Mouse (Mus musculus): ENCODE measurements around the gene Sema3d. TPM values are rescaled to one million over a fixed set of nuclear protein-coding genes. Genes with fewer than 3 reads are reported as not detected.

Sema3d gene
- total and polyA plus RNA-seq, 3 experiments, result 0.11 to 0.15 TPM; not detected in 1

GRCm38 (mm10) chr5:12515283-12515682 is 132.1 kb downstream of the Sema3d start:
- Histone ChIP-seq H3K36me3 (replicated peaks) (no peaks in the 10 kb centered on the region), H3K4me1 (ENCODE audit: insufficient read depth, low read depth, low read length) (no peaks in the 10 kb centered on the region), H3K4me3 (ENCODE audit: low read depth, low read length) (no peak overlapping the region), H3K9me3 (replicated peaks) (no peaks in the 10 kb centered on the region), H3K27me3 (ENCODE audit: insufficient read depth, low read length) (no peaks in the 10 kb centered on the region)
- ATAC-seq (ENCODE audit: extremely low read depth, insufficient number of reproducible peaks, low FRiP score, poor library complexity, severe bottlenecking) (no peak), DNase-seq (ENCODE audit: low spot score) (no peak)
- TF ChIP-seq TAL1 (conservative IDR thresholded peaks at IDR 0.05; ENCODE audit: low read depth, low read length) (no peak), POLR2AphosphoS5 (IDR thresholded peaks at IDR 0.05; ENCODE audit: insufficient replicate concordance, low read depth, low read length) (no peak), CTCF (IDR thresholded peaks at IDR 0.05; ENCODE audit: low read depth, low read length) (no peak), GATA1 (IDR thresholded peaks at IDR 0.05; ENCODE audit: borderline replicate concordance, low read length) (no peak), GATA2 (IDR thresholded peaks at IDR 0.05; ENCODE audit: borderline replicate concordance, low read depth, low read length) (no peak)

- TF ChIP-seq GATA1 (IDR thresholded peaks at IDR 0.05; ENCODE audit: borderline replicate concordance, low read length), result no peak
- TF ChIP-seq TAL1 (conservative IDR thresholded peaks at IDR 0.05; ENCODE audit: low read depth, low read length), result no peak
- TF ChIP-seq CTCF (IDR thresholded peaks at IDR 0.05; ENCODE audit: low read depth, low read length), result no peak
- no peak for TF ChIP-seq GATA2 (IDR thresholded peaks at IDR 0.05; ENCODE audit: borderline replicate concordance, low read depth, low read length)
- no peak for TF ChIP-seq POLR2AphosphoS5 (IDR thresholded peaks at IDR 0.05; ENCODE audit: insufficient replicate concordance, low read depth, low read length)
- Histone ChIP-seq H3K27me3 (ENCODE audit: insufficient read depth, low read length) (no peaks in the 10 kb centered on the region), H3K36me3 (replicated peaks) (no peaks in the 10 kb centered on the region), H3K9me3 (replicated peaks) (no peaks in the 10 kb centered on the region), H3K4me3 (ENCODE audit: low read depth, low read length) (no peak overlapping the region), H3K4me1 (ENCODE audit: insufficient read depth, low read depth, low read length) (no peaks in the 10 kb centered on the region)
- DNase-seq (ENCODE audit: low spot score), result no peak
- no peak for ATAC-seq (ENCODE audit: extremely low read depth, insufficient number of reproducible peaks, low FRiP score, poor library complexity, severe bottlenecking)
Measured at GRCm38 (mm10) chr5:12525235-12525767, 142.1 kb downstream of the Sema3d start.

GRCm38 (mm10) chr5:12528596-12528995 is 145.4 kb downstream of the Sema3d start:
- H3K36me3 ChIP-seq (replicated peaks), result no peaks in the 10 kb centered on the region
- no peak overlapping the region for H3K4me3 ChIP-seq (ENCODE audit: low read depth, low read length)
- no peaks in the 10 kb centered on the region for H3K27me3 ChIP-seq (ENCODE audit: insufficient read depth, low read length)
- no peak for DNase-seq (ENCODE audit: low spot score)
- no peak for ATAC-seq (ENCODE audit: extremely low read depth, insufficient number of reproducible peaks, low FRiP score, poor library complexity, severe bottlenecking)
- no peaks in the 10 kb centered on the region for H3K9me3 ChIP-seq (replicated peaks)
- TF ChIP-seq POLR2AphosphoS5 (IDR thresholded peaks at IDR 0.05; ENCODE audit: insufficient replicate concordance, low read depth, low read length) (no peak), GATA2 (IDR thresholded peaks at IDR 0.05; ENCODE audit: borderline replicate concordance, low read depth, low read length) (no peak), TAL1 (conservative IDR thresholded peaks at IDR 0.05; ENCODE audit: low read depth, low read length) (no peak), CTCF (IDR thresholded peaks at IDR 0.05; ENCODE audit: low read depth, low read length) (no peak), GATA1 (IDR thresholded peaks at IDR 0.05; ENCODE audit: borderline replicate concordance, low read length) (no peak)
- H3K4me1 ChIP-seq (ENCODE audit: insufficient read depth, low read depth, low read length), result no peaks in the 10 kb centered on the region

GRCm38 (mm10) chr5:12529771-12530170 is 146.6 kb downstream of the Sema3d start:
- DNase-seq (ENCODE audit: low spot score), result no peak
- Histone ChIP-seq H3K9me3 (replicated peaks) (no peaks in the 10 kb centered on the region), H3K4me1 (ENCODE audit: insufficient read depth, low read depth, low read length) (no peaks in the 10 kb centered on the region), H3K4me3 (ENCODE audit: low read depth, low read length) (no peak overlapping the region), H3K27me3 (ENCODE audit: insufficient read depth, low read length) (no peaks in the 10 kb centered on the region), H3K36me3 (replicated peaks) (no peaks in the 10 kb centered on the region)
- TF ChIP-seq GATA1 (IDR thresholded peaks at IDR 0.05; ENCODE audit: borderline replicate concordance, low read length) (no peak), POLR2AphosphoS5 (IDR thresholded peaks at IDR 0.05; ENCODE audit: insufficient replicate concordance, low read depth, low read length) (no peak)
- ATAC-seq (ENCODE audit: extremely low read depth, insufficient number of reproducible peaks, low FRiP score, poor library complexity, severe bottlenecking), result no peak

- no peaks in the 10 kb centered on the region for H3K4me1 ChIP-seq (ENCODE audit: insufficient read depth, low read depth, low read length)
- H3K9me3 ChIP-seq (replicated peaks), result no peaks in the 10 kb centered on the region
- TF ChIP-seq GATA2 (IDR thresholded peaks at IDR 0.05; ENCODE audit: borderline replicate concordance, low read depth, low read length) (no peak), POLR2AphosphoS5 (IDR thresholded peaks at IDR 0.05; ENCODE audit: insufficient replicate concordance, low read depth, low read length) (no peak)
- H3K27me3 ChIP-seq (ENCODE audit: insufficient read depth, low read length), result no peaks in the 10 kb centered on the region
- DNase-seq (ENCODE audit: low spot score) (no peak), ATAC-seq (ENCODE audit: extremely low read depth, insufficient number of reproducible peaks, low FRiP score, poor library complexity, severe bottlenecking) (no peak)
- no peak overlapping the region for H3K4me3 ChIP-seq (ENCODE audit: low read depth, low read length)
- no peaks in the 10 kb centered on the region for H3K36me3 ChIP-seq (replicated peaks)
Measured at GRCm38 (mm10) chr5:12541268-12541667, 158.1 kb downstream of the Sema3d start.

- H3K9me3 ChIP-seq (replicated peaks), result no peaks in the 10 kb centered on the region
- no peak for ATAC-seq (ENCODE audit: extremely low read depth, insufficient number of reproducible peaks, low FRiP score, poor library complexity, severe bottlenecking)
Measured at GRCm38 (mm10) chr5:12549046-12549669, 166.0 kb downstream of the Sema3d start.

More at GRCm38 (mm10) chr5:12549046-12549669, 166.0 kb downstream of the Sema3d start:
- no peak for DNase-seq (ENCODE audit: low spot score)
- TF ChIP-seq CTCF (IDR thresholded peaks at IDR 0.05; ENCODE audit: low read depth, low read length) (no peak), POLR2AphosphoS5 (IDR thresholded peaks at IDR 0.05; ENCODE audit: insufficient replicate concordance, low read depth, low read length) (no peak), GATA1 (IDR thresholded peaks at IDR 0.05; ENCODE audit: borderline replicate concordance, low read length) (no peak), GATA2 (IDR thresholded peaks at IDR 0.05; ENCODE audit: borderline replicate concordance, low read depth, low read length) (no peak), TAL1 (conservative IDR thresholded peaks at IDR 0.05; ENCODE audit: low read depth, low read length) (no peak)
- Histone ChIP-seq H3K4me1 (ENCODE audit: insufficient read depth, low read depth, low read length) (no peaks in the 10 kb centered on the region), H3K4me3 (ENCODE audit: low read depth, low read length) (no peak overlapping the region), H3K36me3 (replicated peaks) (no peaks in the 10 kb centered on the region), H3K27me3 (ENCODE audit: insufficient read depth, low read length) (no peaks in the 10 kb centered on the region)
